Mouse (Mus musculus): ENCODE measurements around the gene Abcg5. TPM values are rescaled to one million over a fixed set of nuclear protein-coding genes. Genes with fewer than 3 reads are reported as not detected.
A peak's percentile ranks its signal among the peaks of the same experiment; 100 is the strongest.

Abcg5 gene
- polyA plus RNA-seq, 1 experiment from 2014 or later = 59.8 TPM

DNA sequence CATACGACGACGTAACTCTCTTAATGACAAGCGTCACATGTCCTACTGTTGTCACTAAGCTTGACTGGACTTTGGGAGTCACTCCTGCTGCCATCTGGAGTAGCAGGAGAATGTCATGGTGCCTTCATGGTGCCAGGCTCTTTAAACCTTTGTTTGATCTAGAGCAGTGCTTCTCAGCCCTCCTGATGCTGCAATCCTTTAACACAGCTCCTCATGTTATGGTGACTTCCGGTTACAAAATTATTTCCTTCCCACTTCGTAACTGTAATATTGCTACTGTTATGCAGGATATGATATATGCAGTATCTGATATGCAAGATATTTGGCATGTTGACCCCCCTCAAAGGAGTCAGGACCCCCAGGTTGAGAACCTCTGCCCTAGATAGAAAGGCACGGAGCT lies 63.7 kb downstream of the Abcg5 start:
- Histone ChIP-seq H3K4me1 (replicated peaks; ENCODE audit: control insufficient read depth, insufficient read depth, low read length) (no peaks in the 10 kb centered on the region), H3K4me2 (replicated peaks; ENCODE audit: low read depth) (no peak overlapping the region), H3K9me3 (ENCODE audit: control insufficient read depth) (no peaks in the 10 kb centered on the region), H3K4me3 (ENCODE audit: low read depth, low read length) (no peak overlapping the region), H3K27ac (ENCODE audit: low read depth, low read length) (no peak overlapping the region), H3K27me3 (replicated peaks; ENCODE audit: control insufficient read depth, insufficient read depth, low read length) (no peaks in the 10 kb centered on the region), H3K36me3 (ENCODE audit: control insufficient read depth, insufficient read depth) (no peaks in the 10 kb centered on the region), H3K9ac (ENCODE audit: low read depth, low read length) (no peak overlapping the region)
- TF ChIP-seq CTCF (IDR thresholded peaks at IDR 0.05; ENCODE audit: low read depth) = no peak
- 71% methylated on average over 7 of the region's 7 CpGs for WGBS
- no peak for ATAC-seq

DNA sequence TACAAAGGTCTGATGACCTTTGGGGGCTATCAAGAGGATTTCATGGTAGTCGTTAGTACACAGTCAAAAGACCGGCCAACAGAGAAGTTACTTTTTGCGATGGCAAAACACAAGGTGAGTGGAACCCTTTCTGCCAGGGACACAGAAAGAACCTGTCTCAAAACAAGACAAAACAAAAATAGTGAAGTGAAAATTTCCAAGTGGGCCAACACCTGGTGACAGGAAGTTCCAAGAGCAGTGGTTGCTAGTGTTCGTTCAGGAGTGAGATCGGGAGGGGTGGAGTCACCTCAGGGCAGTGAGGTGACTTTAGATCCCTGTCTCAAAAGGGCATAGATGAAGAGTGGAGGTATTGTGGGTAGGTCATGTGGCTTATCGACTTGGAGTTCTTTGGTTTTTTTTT lies 64.9 kb downstream of the Abcg5 start:
- Histone ChIP-seq H3K36me3 (ENCODE audit: control insufficient read depth, insufficient read depth) (0 out of 2 replicates have a peak, but pooled peaks cover 7% of the 10 kb centered on the region), H3K9me3 (ENCODE audit: control insufficient read depth) (no peaks in the 10 kb centered on the region), H3K4me1 (replicated peaks; ENCODE audit: control insufficient read depth, insufficient read depth, low read length) (no peaks in the 10 kb centered on the region), H3K27ac (ENCODE audit: low read depth, low read length) (no peak overlapping the region), H3K4me2 (replicated peaks; ENCODE audit: low read depth) (no peak overlapping the region), H3K27me3 (replicated peaks; ENCODE audit: control insufficient read depth, insufficient read depth, low read length) (no peaks in the 10 kb centered on the region), H3K9ac (ENCODE audit: low read depth, low read length) (no peak overlapping the region), H3K4me3 (ENCODE audit: low read depth, low read length) (no peak overlapping the region)
- WGBS = 89% methylated on average over 6 of the region's 6 CpGs
- no peak for ATAC-seq
- TF ChIP-seq CTCF (IDR thresholded peaks at IDR 0.05; ENCODE audit: low read depth) = no peak

DNA sequence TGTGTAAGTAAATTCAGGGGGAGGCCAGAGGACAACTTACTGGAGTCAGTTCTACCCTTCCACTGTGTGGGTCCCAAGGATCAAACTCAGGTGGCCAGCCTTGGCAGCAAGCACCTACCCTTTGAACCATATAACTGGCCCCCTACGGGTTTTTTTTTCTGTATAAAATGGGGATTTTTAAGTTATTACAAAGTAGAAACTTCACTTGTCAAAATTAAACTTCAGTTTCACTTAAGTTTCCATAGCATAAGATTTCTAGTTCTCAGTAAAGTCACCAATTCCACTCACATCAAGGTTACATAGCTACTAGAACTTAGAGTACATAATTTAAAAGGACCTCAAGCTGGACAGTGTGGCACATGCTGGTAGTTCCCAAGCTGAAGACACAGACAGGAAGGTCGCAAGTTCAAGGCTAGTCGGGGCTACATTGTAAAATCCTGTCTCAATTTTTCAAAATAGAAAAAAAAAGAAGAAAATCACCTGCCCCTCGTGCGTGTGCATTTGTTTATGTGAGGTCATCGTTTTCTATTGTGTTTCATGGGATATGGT lies 66.2 kb downstream of the Abcg5 start:
- Histone ChIP-seq H3K9ac (ENCODE audit: low read depth, low read length) (no peak overlapping the region), H3K4me2 (replicated peaks; ENCODE audit: low read depth) (no peak overlapping the region), H3K36me3 (ENCODE audit: control insufficient read depth, insufficient read depth) (0 out of 2 replicates have a peak, but pooled peaks cover 7% of the 10 kb centered on the region), H3K9me3 (ENCODE audit: control insufficient read depth) (no peaks in the 10 kb centered on the region), H3K27me3 (replicated peaks; ENCODE audit: control insufficient read depth, insufficient read depth, low read length) (no peaks in the 10 kb centered on the region), H3K27ac (ENCODE audit: low read depth, low read length) (no peak overlapping the region), H3K4me1 (replicated peaks; ENCODE audit: control insufficient read depth, insufficient read depth, low read length) (no peaks in the 10 kb centered on the region), H3K4me3 (ENCODE audit: low read depth, low read length) (no peak overlapping the region)
- no peak for ATAC-seq
- TF ChIP-seq CTCF (IDR thresholded peaks at IDR 0.05; ENCODE audit: low read depth) = no peak
- 79% methylated on average over 6 of the region's 6 CpGs for WGBS

DNA sequence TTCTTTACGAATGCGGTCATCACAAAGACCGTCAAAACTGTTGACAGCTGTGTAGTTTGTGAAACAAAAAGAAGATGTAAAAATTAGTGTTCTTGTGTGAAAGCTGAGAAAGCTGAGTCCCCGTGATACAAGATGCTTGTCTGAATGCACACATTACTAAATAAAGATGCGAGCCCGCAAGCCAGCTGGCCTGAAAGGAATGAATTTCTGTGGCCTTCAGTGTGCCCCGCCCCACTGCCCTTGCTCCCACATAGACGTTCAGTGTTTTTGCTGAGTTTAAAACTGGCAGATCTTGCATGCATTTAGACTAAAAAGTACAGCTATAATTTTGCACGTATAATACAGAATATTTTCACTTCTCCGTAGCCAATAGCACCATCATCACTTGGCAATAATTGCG lies 67.0 kb downstream of the Abcg5 start:
- Histone ChIP-seq H3K9ac (ENCODE audit: low read depth, low read length) (no peak overlapping the region), H3K9me3 (ENCODE audit: control insufficient read depth) (no peaks in the 10 kb centered on the region), H3K36me3 (ENCODE audit: control insufficient read depth, insufficient read depth) (0 out of 2 replicates have a peak, but pooled peaks cover 7% of the 10 kb centered on the region), H3K27ac (ENCODE audit: low read depth, low read length) (no peak overlapping the region), H3K27me3 (replicated peaks; ENCODE audit: control insufficient read depth, insufficient read depth, low read length) (no peaks in the 10 kb centered on the region), H3K4me3 (ENCODE audit: low read depth, low read length) (no peak overlapping the region), H3K4me1 (replicated peaks; ENCODE audit: control insufficient read depth, insufficient read depth, low read length) (no peaks in the 10 kb centered on the region), H3K4me2 (replicated peaks; ENCODE audit: low read depth) (no peak overlapping the region)
- ATAC-seq = no peak
- no peak for TF ChIP-seq CTCF (IDR thresholded peaks at IDR 0.05; ENCODE audit: low read depth)
- 83% methylated on average over 11 of the region's 11 CpGs for WGBS

DNA sequence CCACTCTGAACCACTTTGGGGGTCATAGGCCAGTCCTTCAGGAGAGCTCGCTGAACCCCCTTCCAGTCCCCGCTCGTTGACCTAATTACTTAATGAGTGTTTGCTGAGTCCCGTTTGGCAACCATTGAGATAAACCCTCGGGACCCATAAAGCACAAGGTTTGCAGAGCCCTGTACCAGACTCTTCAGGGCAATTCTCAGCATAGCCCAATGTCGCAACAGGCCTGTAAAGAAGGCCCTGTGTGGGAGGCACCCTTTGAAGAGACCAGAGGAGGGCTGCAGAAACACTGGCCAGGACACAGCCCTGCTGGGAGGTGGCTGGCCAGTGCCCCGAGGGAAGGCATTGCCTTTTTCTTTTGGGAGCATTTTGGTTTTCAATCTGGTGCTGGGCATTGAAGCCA lies 70.8 kb downstream of the Abcg5 start:
- peak; percentile 65; the same call in 1 of the 2 replicates for ATAC-seq
- 29% methylated on average over 7 of the region's 7 CpGs for WGBS
- H3K27me3 ChIP-seq (replicated peaks; ENCODE audit: control insufficient read depth, insufficient read depth, low read length) = no peaks in the 10 kb centered on the region
- H3K4me3 ChIP-seq (ENCODE audit: low read depth, low read length) = no peak overlapping the region
- H3K9ac ChIP-seq (ENCODE audit: low read depth, low read length) = no peak overlapping the region
- H3K4me2 ChIP-seq (replicated peaks; ENCODE audit: low read depth) = no peak overlapping the region
- no peaks in the 10 kb centered on the region for H3K9me3 ChIP-seq (ENCODE audit: control insufficient read depth)
- 0 out of 2 replicates have a peak, but pooled peaks cover 7% of the 10 kb centered on the region for H3K36me3 ChIP-seq (ENCODE audit: control insufficient read depth, insufficient read depth)
- H3K4me1 ChIP-seq (replicated peaks; ENCODE audit: control insufficient read depth, insufficient read depth, low read length) = no peaks in the 10 kb centered on the region
- H3K27ac ChIP-seq (ENCODE audit: low read depth, low read length) = no peak overlapping the region
- TF ChIP-seq CTCF (IDR thresholded peaks at IDR 0.05; ENCODE audit: low read depth) = no peak

DNA sequence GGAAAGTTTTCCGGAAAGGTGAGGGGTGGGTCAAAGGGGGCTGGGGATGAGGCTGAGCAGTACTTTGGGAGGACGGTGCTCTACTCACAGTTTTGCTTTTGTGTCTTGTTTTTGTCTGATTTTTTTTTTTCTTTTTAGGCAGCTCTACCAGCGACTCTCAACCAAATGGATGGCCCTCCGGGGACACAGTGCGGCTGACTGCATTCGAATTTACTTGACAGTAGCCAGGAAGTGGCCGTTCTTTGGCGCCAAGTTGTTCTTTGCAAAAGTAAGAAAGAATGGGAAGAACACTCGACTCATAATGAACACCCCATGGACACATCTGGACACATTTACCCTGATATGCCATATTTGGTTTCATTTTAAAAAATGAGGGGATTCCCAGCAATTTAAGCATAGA lies 71.3 kb downstream of the Abcg5 start:
- H3K27me3 ChIP-seq (replicated peaks; ENCODE audit: control insufficient read depth, insufficient read depth, low read length) = no peaks in the 10 kb centered on the region
- no peaks in the 10 kb centered on the region for H3K4me1 ChIP-seq (replicated peaks; ENCODE audit: control insufficient read depth, insufficient read depth, low read length)
- H3K9ac ChIP-seq (ENCODE audit: low read depth, low read length) = no peak overlapping the region
- ATAC-seq = no peak
- no peak overlapping the region for H3K4me3 ChIP-seq (ENCODE audit: low read depth, low read length)
- no peak overlapping the region for H3K27ac ChIP-seq (ENCODE audit: low read depth, low read length)
- 75% methylated on average over 9 of the region's 9 CpGs for WGBS
- no peaks in the 10 kb centered on the region for H3K9me3 ChIP-seq (ENCODE audit: control insufficient read depth)
- H3K4me2 ChIP-seq (replicated peaks; ENCODE audit: low read depth) = no peak overlapping the region
- TF ChIP-seq CTCF (IDR thresholded peaks at IDR 0.05; ENCODE audit: low read depth) = no peak
- 0 out of 2 replicates have a peak, but pooled peaks cover 7% of the 10 kb centered on the region for H3K36me3 ChIP-seq (ENCODE audit: control insufficient read depth, insufficient read depth)

All from intestine, postnatal 0 days (tissue).